Mouse (Mus musculus): ENCODE measurements around the gene Cdcp1.
A peak's percentile ranks its signal among the peaks of the same experiment; 100 is the strongest.

DNA sequence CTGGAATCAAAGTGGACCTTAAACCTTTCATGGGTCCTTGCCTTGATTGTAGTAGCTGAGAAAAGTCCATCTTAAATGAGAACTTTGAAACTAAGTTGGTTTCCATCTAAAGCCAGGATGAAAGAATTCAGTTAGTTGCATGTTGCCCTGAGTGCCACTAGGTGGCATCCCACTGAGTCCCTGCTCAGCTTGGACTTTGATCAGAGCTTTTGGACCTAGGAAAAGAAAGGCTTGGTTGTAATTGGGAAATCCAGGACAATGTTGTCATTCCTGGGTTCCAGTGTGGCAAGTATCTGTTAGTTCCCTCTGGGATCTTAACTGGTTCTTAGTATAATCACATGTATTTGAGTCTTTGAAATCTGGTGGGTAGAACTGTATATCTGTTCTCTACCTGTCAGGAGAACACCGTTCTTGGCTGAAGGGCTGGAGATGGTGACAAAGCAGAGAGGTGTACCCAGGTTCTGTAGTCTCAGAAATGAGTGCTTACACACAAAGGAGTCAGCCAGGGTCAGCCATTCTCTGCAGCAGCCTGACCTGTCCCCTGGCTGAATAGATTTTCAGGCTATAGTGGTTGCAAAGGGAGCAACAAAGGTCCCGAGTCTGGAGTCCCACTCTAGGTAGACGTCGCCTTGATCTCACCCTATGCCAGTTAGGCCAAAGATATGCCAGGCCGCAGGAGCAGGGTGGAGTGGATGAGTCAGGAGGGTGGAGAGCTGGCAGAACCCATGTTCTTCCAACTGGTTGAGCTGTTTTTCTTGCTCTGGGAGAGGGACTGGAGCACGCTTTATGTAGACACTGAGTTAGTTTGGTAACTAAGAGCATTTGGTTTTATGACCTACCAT is 92.0 kb downstream of the Cdcp1 start:
- TF ChIP-seq CTCF (conservative IDR thresholded peaks at IDR 0.05; ENCODE audit: insufficient read depth, insufficient read length, low read depth, low read length) (peak; percentile 83), POLR2A (IDR thresholded peaks at IDR 0.05; ENCODE audit: low read depth, low read length) (no peak)

Measured in kidney, adult 2 months (tissue).